8 mouse cellular contexts compared by ENCODE assay signal in the genomic region with DNA sequence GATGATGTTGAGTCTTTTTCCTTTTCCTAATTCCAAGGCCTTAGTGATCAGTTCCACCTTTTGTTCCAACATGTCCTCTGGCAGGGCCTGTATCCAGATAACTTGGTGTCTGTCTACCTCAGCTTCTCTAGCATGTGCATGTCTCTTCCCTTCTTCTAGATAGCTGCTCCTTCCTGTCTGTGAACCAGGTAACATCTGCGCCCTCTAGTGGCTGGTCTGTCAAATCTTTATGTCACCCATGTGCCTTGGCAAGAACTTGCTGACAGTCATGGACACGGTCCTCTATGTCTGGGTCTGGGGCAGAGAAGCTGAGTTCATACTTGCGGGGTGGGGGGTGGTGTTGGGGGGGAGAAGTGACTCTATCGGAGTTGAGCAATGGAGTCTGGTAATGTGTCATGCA. TPM values are rescaled to one million over a fixed set of nuclear protein-coding genes. Genes with fewer than 3 reads are reported as not detected.
DNase-seq lines count a peak whose midpoint lies in the region; ATAC-seq and TF ChIP-seq lines count a peak whose summit lies in the region.

No protein-coding gene starts in this region.

- no peak for TF ChIP-seq POLR2A in MEL (IDR thresholded peaks at IDR 0.05; ENCODE audit: control insufficient read depth in 1 of 2, insufficient read depth in 1 of 2, low read depth in 1 of 2, low read length in 2 of 2, poor library complexity in 1 of 2)

- ATAC-seq in megakaryocyte-erythroid progenitor cell, adult 5-6 weeks (replicated peaks; ENCODE audit: low FRiP score, low TSS enrichment, poor library complexity, severe bottlenecking) = peak; percentile 65; the same call in 1 of the 2 replicates

- no peak for TF ChIP-seq EP300 in MEL (IDR thresholded peaks at IDR 0.05; ENCODE audit: low read depth in 1 of 2, low read length in 2 of 2)

- H3K9ac ChIP-seq in MEL (ENCODE audit: control insufficient read depth, low read depth, low read length, poor library complexity, severe bottlenecking) = no peak overlapping the region

- intact Hi-C loops in gastrocnemius, adult 2 months (cut with DNase I) = no loop called here

- H3K4me1 ChIP-seq in MEL (ENCODE audit: control insufficient read depth in 1 of 2, insufficient read depth in 2 of 2, low read length in 2 of 2) = peaks cover 0 to 7% of the 10 kb centered on the region in 2 experiments; a peak in 2 of 4 replicates

- H3K79me2 ChIP-seq in MEL (ENCODE audit: control insufficient read depth, insufficient read depth, low read length, poor library complexity) = no peaks in the 10 kb centered on the region

- no peak overlapping the region for H3K27ac ChIP-seq in MEL (ENCODE audit: control insufficient read depth, low read depth, low read length)
- no peak overlapping the region for H3K27ac ChIP-seq in gastrocnemius, adult 2 months

- H3K27me3 ChIP-seq in MEL (ENCODE audit: control insufficient read depth in 1 of 2, insufficient read depth in 2 of 2, low read length in 2 of 2) = no peaks in the 10 kb centered on the region

- TF ChIP-seq CTCF in MEL (IDR thresholded peaks at IDR 0.05 in 2 of 3, conservative IDR thresholded peaks at IDR 0.05 in 1 of 3; ENCODE audit: control insufficient read depth in 1 of 3, insufficient read depth in 1 of 3, low read depth in 2 of 3, low read length in 3 of 3, poor library complexity in 1 of 3, severe bottlenecking in 1 of 3) = peak; percentile 59 to 75 (median 66)
- TF ChIP-seq CTCF in gastrocnemius, adult 2 months (IDR thresholded peaks at IDR 0.05) = peak; percentile 57

- DNase-seq in gastrocnemius, adult 18-20 months (ENCODE audit: low spot score) = peak; percentile 42
- no peak for DNase-seq in gastrocnemius, postnatal 25 days
- peak; percentile 88 for DNase-seq in MEL (ENCODE audit: low read depth, low spot score)
- peak; percentile 35 for DNase-seq in cerebellum, adult 11-12 months
- DNase-seq in gastrocnemius, adult 2 months = peak; percentile 54
- DNase-seq in layer of hippocampus, adult 9-10 months (ENCODE audit: low spot score) = peak; percentile 21
- DNase-seq in spleen, postnatal 14 days (ENCODE audit: low spot score in 2 of 2) = peak; percentile 10 to 49

- peaks cover 0 to 5% of the 10 kb centered on the region in 2 experiments; a peak in 2 of 4 replicates for H3K36me3 ChIP-seq in MEL (ENCODE audit: control insufficient read depth in 1 of 2, insufficient read depth in 2 of 2, low read length in 2 of 2)

- peak; percentile 44 for TF ChIP-seq RAD21 in MEL (IDR thresholded peaks at IDR 0.05; ENCODE audit: low read depth, low read length)

- H3K4me3 ChIP-seq in MEL (ENCODE audit: control insufficient read depth in 1 of 2, insufficient read depth in 1 of 2, low read depth in 2 of 2, low read length in 2 of 2) = no peak overlapping the region
- no peak overlapping the region for H3K4me3 ChIP-seq in gastrocnemius, adult 2 months

- H3K9me3 ChIP-seq in MEL (replicated peaks; ENCODE audit: insufficient read depth, low read length) = no peaks in the 10 kb centered on the region

TF ChIP-seq in MEL, 35 proteins besides CTCF, POLR2A, EP300 and RAD21:
- TF ChIP-seq ELF1 (IDR thresholded peaks at IDR 0.05; ENCODE audit: low read depth, low read length) = no peak; the same call in 1 of the 2 replicates
- TF ChIP-seq ZC3H11A (IDR thresholded peaks at IDR 0.05; ENCODE audit: low read depth, low read length) = no peak; the same call in 1 of the 2 replicates
- TF ChIP-seq POLR2AphosphoS5 (IDR thresholded peaks at IDR 0.05; ENCODE audit: borderline replicate concordance, low read depth, low read length) = no peak
- TF ChIP-seq ZMIZ1 (IDR thresholded peaks at IDR 0.05; ENCODE audit: low read depth, low read length) = no peak
- TF ChIP-seq MAFK (IDR thresholded peaks at IDR 0.05; ENCODE audit: borderline replicate concordance, low read depth, low read length) = no peak
- TF ChIP-seq TBP (IDR thresholded peaks at IDR 0.05; ENCODE audit: low read depth, low read length) = no peak
- no peak for TF ChIP-seq TAL1 (IDR thresholded peaks at IDR 0.05; ENCODE audit: low read length)
- TF ChIP-seq RCOR1 (IDR thresholded peaks at IDR 0.05; ENCODE audit: low read depth, low read length) = no peak
- no peak for TF ChIP-seq USF1 (IDR thresholded peaks at IDR 0.05; ENCODE audit: low read depth, low read length)
- TF ChIP-seq MAZ (IDR thresholded peaks at IDR 0.05; ENCODE audit: low read depth, low read length) = no peak
- no peak for TF ChIP-seq CHD1 (IDR thresholded peaks at IDR 0.05; ENCODE audit: low read depth, low read length)
- peak; percentile 89; the same call in 1 of the 2 replicates for TF ChIP-seq MYC (IDR thresholded peaks at IDR 0.05; ENCODE audit: low read depth, low read length)
- TF ChIP-seq SMC3 (IDR thresholded peaks at IDR 0.05; ENCODE audit: low read depth, low read length) = peak; percentile 52
- no peak for TF ChIP-seq GATA1 (IDR thresholded peaks at IDR 0.05; ENCODE audit: low read depth, low read length)
- no peak for TF ChIP-seq NELFE (IDR thresholded peaks at IDR 0.05; ENCODE audit: low read depth, low read length)
- no peak for TF ChIP-seq MEF2A (IDR thresholded peaks at IDR 0.05; ENCODE audit: extremely low read depth, insufficient replicate concordance, low read depth, low read length, poor library complexity, severe bottlenecking)
- TF ChIP-seq MAX (IDR thresholded peaks at IDR 0.05; ENCODE audit: low read length) = peak; percentile 67
- no peak for TF ChIP-seq MYB (IDR thresholded peaks at IDR 0.05; ENCODE audit: low read depth, low read length)
- no peak for TF ChIP-seq JUND (IDR thresholded peaks at IDR 0.05; ENCODE audit: low read depth, low read length)
- no peak for TF ChIP-seq BHLHE40 (IDR thresholded peaks at IDR 0.05; ENCODE audit: borderline replicate concordance, low read depth, low read length)
- no peak for TF ChIP-seq POLR2AphosphoS2 (IDR thresholded peaks at IDR 0.05; ENCODE audit: low read length)
- no peak for TF ChIP-seq ETS1 (IDR thresholded peaks at IDR 0.05; ENCODE audit: low read depth, low read length)
- TF ChIP-seq CHD2 (IDR thresholded peaks at IDR 0.05; ENCODE audit: low read length) = no peak
- no peak for TF ChIP-seq KAT2A (conservative IDR thresholded peaks at IDR 0.05; ENCODE audit: low read depth, low read length)
- no peak for TF ChIP-seq GABPA (IDR thresholded peaks at IDR 0.05; ENCODE audit: low read depth, low read length)
- TF ChIP-seq SIN3A (IDR thresholded peaks at IDR 0.05; ENCODE audit: low read length) = no peak
- TF ChIP-seq NRF1 (IDR thresholded peaks at IDR 0.05; ENCODE audit: insufficient read depth, low read depth, low read length, poor library complexity, severe bottlenecking) = no peak
- TF ChIP-seq TCF12 (IDR thresholded peaks at IDR 0.05; ENCODE audit: low read depth, low read length) = no peak
- TF ChIP-seq MXI1 (IDR thresholded peaks at IDR 0.05; ENCODE audit: low read depth, low read length) = peak; percentile 42; the same call in 1 of the 2 replicates
- 0 out of 2 replicates have a peak, but pooled peaks have one; percentile 16 for TF ChIP-seq HCFC1 (IDR thresholded peaks at IDR 0.05; ENCODE audit: low read depth, low read length)
- no peak for TF ChIP-seq UBTF (IDR thresholded peaks at IDR 0.05; ENCODE audit: borderline replicate concordance, insufficient read depth, low read depth, low read length)
- no peak for TF ChIP-seq ZNF384 (IDR thresholded peaks at IDR 0.05; ENCODE audit: low read depth, low read length)
- TF ChIP-seq USF2 (IDR thresholded peaks at IDR 0.05; ENCODE audit: borderline replicate concordance in 1 of 2, insufficient read depth in 1 of 2, low read depth in 1 of 2, low read length in 2 of 2) = no peak
- TF ChIP-seq ZKSCAN1 (IDR thresholded peaks at IDR 0.05; ENCODE audit: low read depth, low read length) = no peak
- TF ChIP-seq E2F4 (IDR thresholded peaks at IDR 0.05; ENCODE audit: borderline replicate concordance, low read depth, low read length) = no peak

RNA-seq across cellular contexts. Expression of a gene that starts 52.2 kb away (rescaled TPM):
- total RNA-seq in gastrocnemius, adult 18-20 months (2021) = 10 to 100 TPM in 1 of 2 experiments, 1 to 10 TPM in 1; 8.8 to 10.9 TPM
- 1 to 10 TPM; 6.5 to 7.4 TPM for total RNA-seq in gastrocnemius, postnatal 25 days (2021)
- 5.5 and 6.3 TPM in 2 replicates for total RNA-seq in MEL (2012; rRNA removed)
- polyA plus RNA-seq in MEL (2012; ENCODE audit: insufficient read depth in 1 of 2, insufficient read length in 2 of 2, low read depth in 1 of 2, low replicate concordance in 2 of 2, missing spikeins in 1 of 2) = 10 to 100 TPM in 1 of 2 experiments, not detected in 1; 18.4 TPM
- total RNA-seq in gastrocnemius, adult 2 months (2021) = 10 to 100 TPM in 1 of 2 experiments, 1 to 10 TPM in 1; 9.4 to 10.8 TPM
- 11.3 and 14.4 TPM in 2 replicates for total RNA-seq in megakaryocyte-erythroid progenitor cell, adult 5-6 weeks (2014; fragmentation: Nextera tagmentation)
- 13.8 and 23.1 TPM in 2 replicates for total RNA-seq in megakaryocyte-erythroid progenitor cell, adult 5-6 weeks (2017)
